Mouse (Mus musculus) CD4-positive, CD25-positive, alpha-beta regulatory T cell, adult 2 months (primary cell): Measurements from ENCODE around the gene Polr2h.
A peak's percentile ranks its signal among the peaks of the same experiment; 100 is the strongest.
"Not testable (repeated sequence)": the region's sequence is repeated elsewhere in the genome, so short reads cannot be mapped to it uniquely, and the experiment has no call there.

ENCODE experiments used
- DNase-seq: peaks from one replicate; pipeline ENCODE4 v3.0.0-alpha.2; 2012; ENCODE audit warnings: low read depth, low spot score

The Polr2h gene

GRCm38 (mm10) chr16:20717181-20717977 lies at the start of gene Polr2h, which contains the start of gene Clcn2:
Gene Polr2h (plus strand): TSS chr16:20717665.
Gene Clcn2 (minus strand): TSS chr16:20717746.
- DNase-seq = peak; percentile 98

GRCm38 (mm10) chr16:20668013-20668412 lies 49.5 kb upstream of the Polr2h start, which contains the start of gene Eif4g1:
Gene Eif4g1 (plus strand): TSS chr16:20668313.
- DNase-seq = not testable (repeated sequence)

GRCm38 (mm10) chr16:20670291-20670690 lies 47.2 kb upstream of the Polr2h start:
- no peak for DNase-seq

- DNase-seq = peak; percentile 50
Measured at GRCm38 (mm10) chr16:20671886-20672285, 45.6 kb upstream of the Polr2h start.

- DNase-seq = peak; percentile 96
Measured at GRCm38 (mm10) chr16:20672500-20672902, 45.0 kb upstream of the Polr2h start.

GRCm38 (mm10) chr16:20672965-20673705 lies 44.3 kb upstream of the Polr2h start:
- peak; percentile 33 for DNase-seq

GRCm38 (mm10) chr16:20673706-20674303 lies 43.7 kb upstream of the Polr2h start:
- DNase-seq = peak; percentile 29

GRCm38 (mm10) chr16:20675213-20675612 lies 42.3 kb upstream of the Polr2h start:
- no peak for DNase-seq

GRCm38 (mm10) chr16:20676702-20677101 lies 40.8 kb upstream of the Polr2h start:
- peak; percentile 38 for DNase-seq

GRCm38 (mm10) chr16:20677380-20677779 lies 40.1 kb upstream of the Polr2h start:
- no peak for DNase-seq

GRCm38 (mm10) chr16:20677974-20678675 lies 39.3 kb upstream of the Polr2h start:
- no peak for DNase-seq

GRCm38 (mm10) chr16:20690774-20691173 lies 26.7 kb upstream of the Polr2h start:
- DNase-seq = no peak

GRCm38 (mm10) chr16:20691617-20692016 lies 25.8 kb upstream of the Polr2h start:
- DNase-seq = no peak

GRCm38 (mm10) chr16:20692241-20692965 lies 25.1 kb upstream of the Polr2h start:
- DNase-seq = no peak

- peak; percentile 84 for DNase-seq
Measured at GRCm38 (mm10) chr16:20693111-20693701, 24.3 kb upstream of the Polr2h start, which contains the start of gene Fam131a. Gene Fam131a (plus strand): TSS chr16:20693241.

- no peak for DNase-seq
Measured at GRCm38 (mm10) chr16:20694781-20695180, 22.7 kb upstream of the Polr2h start.

- peak; percentile 60 for DNase-seq
Measured at GRCm38 (mm10) chr16:20695622-20696323, 21.7 kb upstream of the Polr2h start.

GRCm38 (mm10) chr16:20699266-20699665 lies 18.2 kb upstream of the Polr2h start:
- no peak for DNase-seq

- no peak for DNase-seq
Measured at GRCm38 (mm10) chr16:20700036-20700435, 17.4 kb upstream of the Polr2h start.

- no peak for DNase-seq
Measured at GRCm38 (mm10) chr16:20701316-20701715, 16.1 kb upstream of the Polr2h start.
